Mouse (Mus musculus) adrenal gland (tissue): Measurements from ENCODE around the gene Rph3al.

ENCODE experiments used
- intact Hi-C: fragments of 180-260 bp; cut with DNase I; formaldehyde crosslinking; loops from one replicate; pipeline ENCODE4 v1.15.1; 2025

Gene Rph3al

GRCm38 (mm10) chr11:75865253-75865619 lies 73.0 kb downstream of the Rph3al start:
- intact Hi-C loops: no loop called here

GRCm38 (mm10) chr11:75864529-75865252 lies 73.5 kb downstream of the Rph3al start:
- intact Hi-C loops: no loop called here

GRCm38 (mm10) chr11:75862466-75862865 lies 75.8 kb downstream of the Rph3al start:
- intact Hi-C loops: no loop called here

GRCm38 (mm10) chr11:75861653-75862052 lies 76.6 kb downstream of the Rph3al start:
- intact Hi-C loops: no loop called here

DNA sequence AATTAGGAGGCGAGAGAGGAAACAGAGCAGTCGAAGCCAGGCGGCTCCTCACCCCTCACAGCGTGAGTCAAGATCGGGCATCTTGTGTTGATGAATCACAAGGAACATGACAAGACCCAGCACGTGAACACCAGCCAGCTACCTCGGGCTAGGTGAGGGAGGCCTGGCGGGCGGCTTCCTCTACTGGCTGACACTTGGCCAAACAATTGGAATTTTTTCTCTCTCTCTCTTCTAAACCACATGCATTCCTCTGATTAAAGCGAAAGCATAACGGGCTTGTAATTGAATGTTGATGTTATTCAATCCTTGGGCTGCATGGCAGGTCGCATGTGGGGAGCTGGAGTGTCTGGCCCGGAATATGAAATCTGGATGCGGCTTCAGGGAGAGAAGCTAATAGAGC lies 77.0 kb downstream of the Rph3al start:
- intact Hi-C loops: no loop called here

DNA sequence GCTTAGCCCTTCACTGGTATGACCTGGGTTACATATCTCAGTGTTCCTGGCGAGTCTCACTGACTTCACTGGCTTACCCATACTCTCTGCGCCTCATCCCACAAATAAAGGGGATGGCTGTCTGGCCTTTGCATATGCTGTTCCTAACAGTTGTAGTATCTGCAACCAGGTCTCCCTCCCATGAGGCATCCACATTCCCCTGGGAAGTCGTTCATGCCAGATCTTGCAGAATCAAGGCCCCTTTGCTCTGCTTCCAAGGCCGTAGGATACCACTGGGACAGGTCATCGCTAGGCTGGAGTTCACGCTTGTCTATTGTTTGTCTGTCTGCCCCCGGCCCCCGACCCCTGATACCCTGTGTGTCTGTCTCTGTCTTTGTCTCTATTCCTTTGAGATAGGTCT lies 78.8 kb downstream of the Rph3al start:
- intact Hi-C loops: no loop called here

DNA sequence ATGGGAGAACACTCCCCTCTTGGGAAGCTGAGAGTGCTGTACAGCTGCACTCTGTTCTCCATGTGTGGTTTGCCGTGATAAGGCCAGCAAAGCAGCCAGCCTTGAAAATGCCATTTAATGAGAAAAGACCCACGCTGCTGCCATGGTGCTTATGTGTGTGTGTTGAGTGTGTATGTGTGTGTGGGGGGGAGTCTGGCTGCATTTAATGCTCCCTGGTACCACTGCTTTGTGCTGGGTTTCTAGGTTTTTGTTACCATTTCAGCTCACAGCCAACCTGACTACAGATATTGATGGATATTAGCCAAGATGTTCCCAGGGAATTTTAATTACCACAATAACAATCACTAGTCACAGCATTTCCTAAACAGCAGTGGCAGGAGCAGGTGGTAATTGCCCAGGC lies 79.3 kb downstream of the Rph3al start:
- intact Hi-C loops: no loop called here

DNA sequence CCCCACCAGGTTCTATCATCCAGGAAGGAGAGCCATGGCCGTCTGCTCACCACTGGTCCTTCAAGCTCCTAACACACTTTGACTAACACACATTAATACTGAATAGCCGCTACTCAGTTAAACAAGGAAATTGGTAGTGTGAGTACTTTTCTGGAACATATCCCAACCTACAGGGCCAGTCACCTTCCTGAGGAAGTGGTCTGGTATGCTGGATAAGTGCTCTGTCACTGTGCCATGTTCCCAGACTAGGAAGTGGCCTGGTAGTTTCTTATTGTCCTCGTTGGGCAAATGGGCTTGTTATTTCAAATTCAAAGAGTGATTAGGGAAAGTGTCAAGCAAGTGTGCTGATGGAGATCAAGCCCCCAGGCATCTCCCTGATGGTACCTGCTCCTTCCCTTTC lies 80.4 kb downstream of the Rph3al start:
- intact Hi-C loops: no loop called here

- intact Hi-C loops: no loop called here
Measured at GRCm38 (mm10) chr11:75854327-75854726, 83.9 kb downstream of the Rph3al start.

GRCm38 (mm10) chr11:75853067-75853636 lies 85.1 kb downstream of the Rph3al start:
- intact Hi-C loops: no loop called here

DNA sequence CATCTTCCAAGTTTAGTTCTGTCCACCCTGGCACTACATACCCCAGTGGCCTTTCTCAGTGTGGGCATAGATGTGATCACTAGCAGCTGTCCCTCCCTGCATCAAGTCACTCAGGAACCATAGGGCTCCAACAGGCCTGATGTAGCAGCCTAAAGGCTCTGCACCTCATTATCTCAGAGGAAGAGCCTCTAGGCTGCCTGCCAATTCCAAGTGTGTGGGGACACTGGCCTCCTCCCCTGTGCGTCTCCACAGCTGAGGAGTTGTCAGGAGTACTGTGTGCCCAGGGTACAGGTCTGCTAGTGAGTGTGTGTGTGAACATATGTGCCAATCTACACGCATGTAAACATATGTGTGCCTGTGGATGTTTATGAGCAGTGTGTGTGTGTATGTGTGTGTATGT lies 85.7 kb downstream of the Rph3al start:
- intact Hi-C loops: no loop called here

GRCm38 (mm10) chr11:75849552-75849951 lies 88.7 kb downstream of the Rph3al start:
- intact Hi-C loops: no loop called here

DNA sequence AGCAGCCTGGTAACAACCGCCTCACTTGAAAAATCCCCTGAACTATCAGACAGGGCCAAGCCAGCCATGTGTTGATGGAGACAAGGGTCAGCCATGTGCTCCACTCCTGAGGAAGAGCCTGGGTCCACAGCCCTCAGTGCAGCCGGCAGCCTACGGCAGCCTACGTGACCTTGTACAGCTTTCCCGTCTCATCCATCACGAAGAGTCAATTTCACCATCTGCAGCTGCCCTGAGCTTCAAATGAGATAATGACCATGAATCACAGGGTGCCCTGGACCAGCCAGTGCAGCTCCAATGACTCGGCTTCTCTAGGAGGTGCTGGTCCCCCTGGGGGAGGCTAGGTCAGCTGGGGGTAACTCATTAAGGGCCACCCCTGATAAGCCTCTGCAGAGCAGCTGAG lies 91.6 kb downstream of the Rph3al start:
- intact Hi-C loops: no loop called here

GRCm38 (mm10) chr11:75845675-75846074 lies 92.6 kb downstream of the Rph3al start:
- intact Hi-C loops: no loop called here

GRCm38 (mm10) chr11:75842904-75843619 lies 95.2 kb downstream of the Rph3al start:
- intact Hi-C loops: no loop called here

DNA sequence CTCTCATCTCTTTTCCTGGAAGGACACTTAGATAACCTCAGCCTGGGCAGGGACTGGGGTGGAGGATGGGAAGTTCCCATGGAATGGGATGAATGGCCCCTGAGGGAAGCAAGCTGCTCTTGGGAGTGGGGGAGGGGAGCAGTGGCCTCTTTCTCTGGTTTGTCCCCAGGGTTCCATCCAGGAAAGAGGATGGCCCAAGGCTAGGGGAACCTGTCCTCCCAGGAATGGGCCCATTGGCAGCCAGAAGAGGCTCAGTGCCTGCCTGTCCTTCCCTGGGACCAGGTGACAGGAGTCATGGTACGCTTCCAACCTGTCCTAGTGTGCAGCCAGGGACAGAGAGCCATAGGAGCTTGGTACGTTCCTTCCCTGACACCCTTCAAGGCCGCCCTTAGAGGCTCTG lies 96.7 kb downstream of the Rph3al start:
- intact Hi-C loops: no loop called here

- intact Hi-C loops: no loop called here
Measured at GRCm38 (mm10) chr11:75839536-75840430, 98.4 kb downstream of the Rph3al start.

DNA sequence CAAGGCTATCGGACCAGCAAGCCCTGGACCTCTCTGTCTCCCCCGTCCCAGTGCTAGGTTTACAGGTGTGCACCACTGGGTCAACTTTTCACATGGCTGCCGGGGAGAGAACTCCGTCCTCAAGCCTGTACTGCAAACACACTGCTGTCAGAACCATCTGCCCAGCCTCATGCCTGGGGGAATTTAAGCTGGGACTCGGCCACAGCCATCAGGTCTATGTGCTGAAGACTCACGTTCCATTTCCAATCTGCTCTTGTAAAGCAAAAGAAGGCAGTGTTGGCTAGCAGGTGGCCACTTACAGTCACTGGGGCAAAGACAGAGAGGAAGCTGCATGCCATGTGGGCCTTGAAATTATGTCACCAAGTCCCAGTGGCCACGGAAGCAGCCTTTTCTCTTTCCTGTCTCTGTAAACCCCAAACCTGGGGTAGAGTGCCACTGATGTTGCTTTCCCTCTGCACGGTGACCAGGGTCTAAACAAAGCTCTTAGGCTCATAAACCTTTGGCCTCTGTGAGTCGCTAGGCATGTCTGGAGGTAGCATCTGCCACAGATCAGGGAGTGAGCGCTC lies 99.3 kb downstream of the Rph3al start:
- intact Hi-C loops: no loop called here

GRCm38 (mm10) chr11:75836240-75836610 lies 102.0 kb downstream of the Rph3al start:
- intact Hi-C loops: no loop called here

DNA sequence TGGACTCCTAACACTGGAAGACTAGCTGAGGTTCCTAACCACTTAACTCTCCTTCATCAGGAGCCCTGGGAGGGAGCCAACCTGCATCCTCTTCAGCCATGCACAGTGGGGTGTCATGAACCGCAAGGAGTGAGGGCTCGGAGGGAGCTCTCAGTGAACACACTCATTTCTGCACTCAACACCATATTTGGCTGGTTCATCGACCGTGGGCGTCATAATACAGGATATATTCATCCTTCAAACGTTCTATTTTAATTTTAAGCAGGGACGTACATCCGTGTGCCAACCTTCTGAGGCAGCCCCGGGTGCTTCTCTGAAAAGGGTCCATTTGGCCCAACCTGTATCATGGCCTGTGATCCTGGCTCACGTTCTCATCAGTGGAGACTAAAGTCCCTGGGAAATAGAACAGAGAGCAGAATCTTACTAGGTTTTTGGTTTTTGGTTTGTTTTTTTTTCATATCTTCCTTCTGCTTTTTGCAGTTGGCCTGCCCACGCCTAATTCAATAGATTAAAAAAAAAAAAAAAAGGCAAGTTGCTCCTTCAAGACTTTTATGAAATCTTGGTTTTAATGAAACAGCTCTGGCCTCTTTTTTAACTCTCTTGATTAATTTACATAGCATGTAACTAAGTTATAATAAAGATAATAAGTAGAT lies 102.5 kb downstream of the Rph3al start:
- intact Hi-C loops: no loop called here

DNA sequence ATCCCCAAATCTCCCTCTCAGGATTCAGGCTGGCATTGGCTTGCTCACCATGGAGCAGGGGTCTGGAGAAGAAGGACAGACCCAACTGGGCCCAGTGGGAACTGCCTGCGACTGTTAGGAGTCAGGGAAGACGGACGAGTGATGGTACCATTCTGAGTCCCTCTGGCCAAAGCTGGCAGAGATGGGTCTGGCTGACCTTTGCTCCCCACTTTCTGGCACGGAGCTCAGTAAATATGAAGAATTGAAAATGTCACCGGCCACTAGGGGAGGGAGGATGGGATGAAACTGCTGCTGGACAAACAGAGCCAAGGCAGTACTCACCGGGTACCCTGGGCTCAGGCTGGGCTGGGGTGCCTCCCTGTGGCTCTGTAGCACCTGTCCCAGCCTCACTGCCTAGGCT lies 105.1 kb downstream of the Rph3al start:
- intact Hi-C loops: no loop called here
